Mouse (Mus musculus): ENCODE measurements around the gene Bcl6. TPM values are rescaled to one million over a fixed set of nuclear protein-coding genes. Genes with fewer than 3 reads are reported as not detected.

Gene Bcl6
- 10 to 100 TPM; 30.2 to 31.3 TPM for total RNA-seq (2021)
- long read RNA-seq, experiment 1, partial matches to known transcripts, result 0 of 7 reads
- long read RNA-seq, experiment 1, other reads (novel, unspliced or antisense), result 7 of 7 reads
- long read RNA-seq, experiment 2, partial matches to known transcripts, result 1 of 6 reads
- long read RNA-seq, experiment 2, other reads (novel, unspliced or antisense), result 5 of 6 reads

DNA sequence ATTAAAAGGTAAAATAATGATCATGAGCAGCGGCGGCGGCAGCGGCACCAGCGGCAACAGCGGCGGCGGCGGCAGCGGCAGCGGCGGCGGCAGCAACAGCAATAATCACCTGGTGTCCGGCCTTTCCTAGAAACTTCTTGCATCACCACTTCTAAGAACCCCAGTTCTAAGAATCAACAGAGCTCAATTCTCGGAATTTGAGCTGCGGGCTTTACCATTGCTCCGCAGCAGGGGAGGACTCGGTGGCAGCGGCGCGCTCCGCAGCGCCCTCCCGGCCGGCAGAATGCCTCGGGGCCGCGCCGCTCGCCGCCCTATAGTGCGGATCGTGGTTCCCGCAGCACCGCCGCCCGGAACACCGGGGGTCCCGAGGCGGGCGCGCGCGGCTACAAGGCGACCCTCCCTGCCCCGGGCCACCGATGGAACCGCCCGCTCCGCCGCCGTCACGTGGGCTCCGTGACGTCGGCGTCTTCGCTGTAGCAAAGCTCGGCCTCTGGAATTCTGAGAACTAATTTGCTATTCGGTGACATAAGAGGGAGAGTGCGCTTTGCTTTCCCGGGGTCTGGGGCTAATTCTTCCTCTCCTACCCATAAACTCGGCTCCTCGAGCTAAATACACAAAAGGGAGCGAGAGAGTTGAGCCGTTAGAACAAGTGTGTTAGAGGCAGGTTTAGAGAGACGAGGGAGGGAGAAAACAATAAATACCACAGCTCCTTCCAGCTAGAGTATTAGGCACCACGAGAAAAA is at the start of gene Bcl6, which contains the start of gene Gm37419:
Gene Bcl6 (minus strand): TSS at position 387 of the 743 bp plus-strand sequence.
Gene Gm37419 (plus strand): TSS at position 17 of the 743 bp plus-strand sequence.
- peak; percentile 64 to 76 for DNase-seq (ENCODE audit: low spot score in 2 of 2)

DNA sequence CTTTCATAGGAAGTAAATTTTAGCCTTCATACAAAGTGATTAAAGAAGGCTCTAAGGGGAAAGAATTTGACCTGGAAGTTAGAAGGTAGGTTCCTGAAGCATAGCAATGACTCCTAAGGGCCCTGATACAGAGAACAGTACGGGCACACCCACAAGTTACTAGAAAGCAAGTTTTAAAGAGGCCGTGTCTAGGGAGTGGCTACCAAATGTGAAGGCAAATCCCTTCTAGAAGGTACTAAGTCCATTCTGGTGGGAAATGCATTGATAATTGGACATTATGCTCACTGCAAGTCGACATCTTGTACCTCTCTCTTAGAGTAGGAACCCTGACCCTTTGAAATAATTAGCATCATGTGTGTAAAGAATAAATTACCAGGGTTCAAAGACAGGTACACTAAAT is 47.7 kb upstream of the Bcl6 start:
- DNase-seq (ENCODE audit: low spot score in 2 of 2), result no peak

DNA sequence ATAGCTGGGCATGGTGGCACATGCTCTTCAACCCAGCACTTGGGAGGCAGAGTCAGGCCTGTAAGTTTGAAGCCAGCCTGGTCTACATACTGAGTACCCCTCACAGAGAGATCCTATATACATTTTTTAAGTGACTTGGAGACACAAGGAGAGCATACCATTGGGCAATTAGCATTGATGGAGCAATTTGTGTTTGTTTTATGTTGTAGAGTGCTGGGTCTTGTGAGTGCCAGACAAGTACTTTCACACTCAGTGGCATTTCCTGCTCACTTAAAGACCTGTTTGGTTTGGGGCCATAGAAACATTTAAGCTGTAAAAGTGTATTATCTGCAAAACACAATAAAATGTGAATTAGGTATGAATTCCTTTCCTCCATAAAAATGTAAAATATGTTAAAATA is 47.1 kb upstream of the Bcl6 start:
- no peak for DNase-seq (ENCODE audit: low spot score in 2 of 2)

DNA sequence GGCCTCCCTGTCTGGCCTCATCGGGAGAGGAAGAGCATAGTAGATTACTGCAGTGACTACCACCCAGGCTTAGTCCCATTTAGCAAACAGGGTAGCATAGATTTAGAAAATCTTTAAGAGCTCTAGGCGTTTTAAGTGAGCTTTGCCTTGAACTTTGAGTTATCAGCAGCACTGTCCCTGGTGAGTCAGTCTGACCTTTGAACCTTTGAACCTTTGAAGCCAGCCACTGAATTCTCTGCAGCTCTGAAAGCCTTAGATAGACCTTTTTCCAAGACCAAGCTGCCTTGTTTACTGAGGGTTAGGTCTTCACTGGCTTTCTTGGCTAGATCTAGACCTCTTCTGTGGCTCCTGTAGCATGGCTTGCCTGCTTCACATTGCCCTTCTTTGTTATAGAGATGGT is 45.8 kb upstream of the Bcl6 start:
- no peak for DNase-seq (ENCODE audit: low spot score in 2 of 2)

DNA sequence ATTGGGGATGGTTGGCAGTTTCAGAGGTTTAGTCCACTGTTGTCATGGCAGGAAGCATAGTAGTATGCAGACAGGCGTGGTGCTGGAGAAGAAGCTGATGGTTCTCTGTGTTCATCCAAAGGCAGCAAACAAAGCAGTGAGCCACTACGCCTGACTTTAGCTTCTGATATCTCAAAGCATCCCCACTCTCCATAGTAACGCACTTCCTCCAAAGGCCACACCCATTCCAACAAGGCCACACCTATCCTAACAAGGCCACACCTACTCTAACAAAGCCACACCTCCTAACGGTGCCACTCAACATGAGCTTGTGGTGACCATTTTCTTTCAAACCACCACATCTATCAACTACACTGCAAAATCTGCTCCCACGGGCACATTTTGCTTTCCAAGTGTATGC is 44.6 kb upstream of the Bcl6 start:
- DNase-seq (ENCODE audit: low spot score in 2 of 2), result no peak

DNA sequence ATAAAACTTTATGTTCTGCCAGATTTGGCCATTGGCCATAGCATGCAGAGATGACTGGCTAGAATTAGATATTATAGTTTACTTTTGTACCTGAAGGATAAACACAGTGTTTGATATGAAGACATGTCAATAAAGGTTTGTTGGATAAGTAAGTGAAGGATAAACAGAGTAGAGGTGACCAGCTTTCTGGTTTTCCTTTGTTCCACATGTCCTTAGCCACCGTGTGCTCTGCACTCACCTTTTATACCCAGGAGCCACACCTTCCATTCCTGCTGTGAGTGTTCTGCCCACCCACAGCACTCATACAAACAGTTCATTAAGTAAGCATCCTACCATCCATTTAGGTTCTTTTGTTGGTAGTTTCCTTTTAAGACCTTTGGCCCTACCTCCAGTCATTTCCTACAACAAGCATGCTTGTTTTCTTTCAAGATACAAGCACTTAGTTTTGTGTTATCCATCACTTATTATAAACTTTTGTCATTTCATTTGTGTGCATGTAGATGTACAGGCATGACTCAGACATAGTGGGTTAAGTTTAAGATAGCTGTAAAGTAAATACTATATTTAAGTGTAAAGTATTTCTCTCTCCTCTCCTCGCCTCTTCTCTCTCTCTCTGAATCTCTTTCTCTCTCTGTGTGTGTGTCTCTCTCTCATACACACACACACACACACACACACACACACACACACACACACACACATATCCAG is 41.5 kb upstream of the Bcl6 start:
- no peak for DNase-seq (ENCODE audit: low spot score in 2 of 2)

DNA sequence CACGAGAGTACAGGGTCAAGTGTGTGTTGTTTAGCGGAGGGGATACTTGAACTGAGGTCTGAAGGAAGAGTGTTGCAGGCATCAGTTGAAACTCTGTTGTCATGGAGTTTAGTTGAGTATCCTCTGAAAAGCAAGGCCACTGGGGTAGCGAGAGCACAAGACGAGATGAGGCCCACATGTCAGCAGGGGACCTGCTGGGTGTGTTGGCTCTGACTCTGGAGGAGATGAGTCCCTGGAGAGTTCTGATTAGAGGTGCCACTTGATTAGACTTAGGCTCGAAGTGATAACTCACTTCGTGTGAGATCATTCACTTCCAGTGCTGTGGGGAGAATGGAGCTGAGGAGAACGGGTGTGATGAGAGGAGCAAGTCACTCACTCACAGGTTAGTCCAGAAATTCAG is 36.8 kb upstream of the Bcl6 start:
- DNase-seq (ENCODE audit: low spot score in 2 of 2), result no peak

DNA sequence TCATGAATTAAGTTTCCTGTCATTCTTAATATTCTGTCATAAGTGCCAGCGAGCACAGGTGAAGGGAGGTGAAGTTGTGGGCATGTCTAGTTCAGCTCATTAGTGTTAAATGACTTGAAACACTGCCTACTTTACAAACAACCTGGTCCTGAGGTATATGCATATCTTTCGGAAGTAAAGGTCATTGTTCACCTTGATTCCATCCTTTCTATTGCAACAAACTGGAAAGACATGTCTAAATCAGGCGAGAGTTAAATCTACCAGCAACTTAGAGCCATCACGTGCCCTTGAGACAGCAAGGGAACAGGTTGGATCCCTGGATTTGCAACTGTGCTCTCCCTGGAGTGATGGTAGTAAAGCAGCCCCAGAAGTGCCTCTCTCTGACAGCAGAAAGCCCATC is 34.0 kb upstream of the Bcl6 start:
- DNase-seq (ENCODE audit: low spot score in 2 of 2), result no peak

DNA sequence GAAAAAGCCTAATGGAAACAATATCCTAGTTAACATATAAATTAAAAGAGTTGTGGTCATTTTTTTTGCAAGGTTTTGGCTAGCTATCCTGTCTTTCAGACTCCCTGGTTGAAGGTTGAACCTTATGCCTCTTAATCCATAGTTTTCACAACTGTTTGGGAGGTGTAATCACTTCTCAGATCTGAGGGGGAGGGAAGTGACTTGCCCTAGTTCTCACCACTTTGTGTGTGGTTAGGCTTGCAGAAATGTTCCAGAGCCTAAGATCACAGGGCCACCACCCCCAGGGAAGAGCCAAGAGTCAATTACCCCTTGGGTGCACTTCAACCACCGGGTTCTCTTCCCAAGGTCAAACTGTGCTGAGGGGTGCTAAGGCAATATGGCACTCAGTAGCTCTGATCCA is 33.1 kb upstream of the Bcl6 start:
- DNase-seq (ENCODE audit: low spot score in 2 of 2), result no peak

DNA sequence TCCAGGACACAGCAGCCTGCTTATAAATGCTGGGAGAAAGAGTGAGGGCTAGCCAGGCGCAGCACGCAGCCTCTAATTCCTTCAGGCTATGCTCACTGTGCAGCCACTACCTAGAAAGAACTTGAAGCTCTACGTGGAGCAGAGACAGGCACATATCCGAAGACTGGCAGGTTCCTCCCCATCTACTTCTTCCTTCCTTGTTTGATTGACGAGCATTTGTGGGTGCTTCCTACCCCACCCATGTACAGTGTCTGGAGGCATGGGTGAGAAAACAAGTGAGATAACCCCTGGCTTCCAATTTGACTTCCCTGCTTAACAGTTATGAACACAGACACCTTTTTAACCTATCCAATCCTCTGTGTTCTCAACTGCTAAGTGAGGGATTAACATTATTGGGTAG is 28.1 kb upstream of the Bcl6 start:
- no peak for DNase-seq (ENCODE audit: low spot score in 2 of 2)

DNA sequence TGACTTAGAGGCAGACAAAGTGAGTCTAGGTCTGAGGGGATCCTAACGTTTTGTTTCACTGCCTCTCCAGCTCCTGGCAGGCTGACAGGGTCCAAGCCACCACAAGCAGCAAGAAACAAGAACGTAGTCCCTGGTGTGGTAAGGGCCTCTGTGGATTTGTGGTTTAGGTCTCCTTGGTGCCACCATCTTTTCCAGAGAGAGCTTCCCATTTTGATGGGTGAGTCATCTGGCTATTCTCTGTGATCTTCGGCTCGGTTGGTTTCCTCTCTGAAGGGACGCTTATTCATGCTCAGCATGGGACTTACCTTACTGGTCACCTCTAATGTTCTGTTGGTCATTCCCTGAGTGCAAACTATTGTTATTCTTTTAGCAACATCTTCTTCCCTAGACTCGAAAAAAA is 27.6 kb upstream of the Bcl6 start:
- DNase-seq (ENCODE audit: low spot score in 2 of 2), result no peak

DNA sequence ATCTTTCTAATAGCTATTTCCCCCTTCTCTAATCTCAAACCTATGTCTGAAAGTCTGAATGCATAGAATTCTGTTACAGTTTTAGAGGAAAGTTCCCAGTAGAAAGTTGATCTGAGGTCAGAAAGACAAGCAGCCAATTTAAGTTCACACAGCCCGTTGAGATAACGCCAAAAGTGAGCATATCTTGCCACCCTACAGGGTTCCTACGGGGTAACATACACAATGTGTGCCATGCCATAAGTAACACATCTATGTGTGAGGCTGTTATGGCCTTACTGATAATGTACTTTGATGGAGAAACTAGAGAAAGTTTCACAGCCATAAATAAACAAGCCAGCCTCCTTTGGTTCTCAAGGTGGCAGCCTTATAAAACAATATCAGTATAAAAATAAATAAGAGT is 25.7 kb upstream of the Bcl6 start:
- no peak for DNase-seq (ENCODE audit: low spot score in 2 of 2)

DNA sequence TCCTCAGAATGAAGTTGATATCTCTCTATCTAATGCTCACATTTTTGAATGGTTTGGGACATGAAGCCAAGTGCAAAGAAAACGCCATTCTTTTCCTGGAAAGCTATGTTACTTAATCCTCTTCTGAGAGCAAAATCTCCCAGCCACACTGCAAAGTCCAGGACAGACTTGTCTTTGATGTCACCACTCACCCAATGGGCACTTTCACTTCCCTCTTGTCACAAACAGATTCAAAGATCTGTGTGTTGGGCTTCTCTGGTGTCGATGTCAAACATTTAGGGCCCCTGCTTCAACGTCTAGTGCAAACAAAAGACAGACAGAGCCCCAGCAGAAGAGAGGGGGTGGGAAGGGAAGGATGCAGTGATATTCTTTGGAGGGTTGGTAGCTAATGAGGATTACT is 23.4 kb upstream of the Bcl6 start:
- no peak for DNase-seq (ENCODE audit: low spot score in 2 of 2)

DNA sequence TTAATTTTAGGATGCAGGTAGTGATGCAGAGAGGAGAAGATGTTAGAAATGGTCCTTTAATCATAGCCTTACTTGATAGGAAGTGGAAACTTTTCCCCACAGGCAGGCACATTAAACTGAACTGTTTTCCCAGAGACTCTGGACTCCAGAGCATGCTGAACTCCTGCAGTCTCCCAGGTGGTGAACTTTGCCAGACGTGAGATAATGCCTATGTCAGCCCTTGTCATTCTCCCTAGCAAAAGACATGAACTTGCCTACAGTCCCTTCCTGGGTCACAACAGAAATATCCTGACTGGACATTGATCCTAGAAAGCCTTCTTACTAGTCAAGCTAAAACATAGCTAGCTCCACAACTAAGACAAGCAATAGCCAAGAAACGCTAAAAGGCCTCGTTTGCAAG is 22.7 kb upstream of the Bcl6 start:
- DNase-seq (ENCODE audit: low spot score in 2 of 2), result no peak

DNA sequence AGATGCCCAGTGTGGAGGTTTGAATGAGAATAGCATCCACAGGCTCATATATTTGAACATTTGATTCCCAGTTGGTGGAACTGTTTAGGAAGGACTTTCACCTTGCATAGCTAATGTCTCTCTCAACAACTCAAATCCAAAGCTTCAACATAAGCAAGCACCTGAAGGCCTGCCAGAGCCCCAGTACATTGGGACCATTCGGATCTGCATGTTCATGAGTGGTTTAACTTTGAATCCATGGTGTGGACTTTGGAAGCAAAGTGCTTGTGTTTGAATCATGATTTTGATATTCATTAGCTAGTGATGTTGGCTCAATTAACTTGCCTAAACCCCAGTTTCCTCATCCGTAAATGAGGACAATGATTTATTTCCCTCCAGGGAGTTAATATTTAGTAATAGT is 21.2 kb upstream of the Bcl6 start:
- no peak for DNase-seq (ENCODE audit: low spot score in 2 of 2)

DNA sequence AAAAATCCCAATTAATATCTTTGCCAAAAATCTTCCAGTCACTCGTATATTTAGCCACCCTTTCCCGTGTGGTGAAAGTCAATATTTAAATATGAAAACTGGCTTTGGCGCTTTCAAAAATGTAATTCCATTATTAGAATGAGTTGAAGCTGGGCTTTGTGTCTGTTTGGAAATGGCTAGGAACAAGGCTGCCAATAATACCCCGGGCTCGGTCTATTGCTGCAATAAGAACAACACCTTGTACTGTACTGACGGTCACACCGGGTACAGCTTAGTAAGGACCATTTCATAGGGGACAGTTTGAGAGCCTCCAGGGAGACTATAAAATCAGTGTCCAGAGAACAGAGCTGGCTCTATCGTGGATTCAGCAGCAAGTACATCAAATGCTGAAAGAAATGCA is 17.3 kb upstream of the Bcl6 start:
- no peak for DNase-seq (ENCODE audit: low spot score in 2 of 2)

DNA sequence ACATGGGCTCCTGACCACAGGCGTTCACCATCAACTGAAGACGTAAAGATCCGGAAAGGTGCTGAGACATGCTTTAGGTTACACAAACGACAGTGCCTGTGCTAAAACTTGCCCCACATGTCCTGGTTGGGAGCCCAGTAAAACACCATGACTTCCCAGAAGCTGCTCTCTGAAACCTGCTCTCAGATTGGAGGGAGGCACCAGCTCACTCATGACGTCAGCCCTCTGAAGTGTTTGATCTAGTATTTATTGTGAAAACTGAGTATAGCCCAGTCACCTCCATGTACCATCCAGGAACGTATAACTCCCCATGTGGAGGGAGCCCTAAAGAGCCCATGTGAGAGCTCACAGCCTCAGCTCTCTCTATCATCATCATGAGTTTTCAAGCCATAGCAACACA is 9.3 kb upstream of the Bcl6 start:
- DNase-seq (ENCODE audit: low spot score in 2 of 2), result no peak

DNA sequence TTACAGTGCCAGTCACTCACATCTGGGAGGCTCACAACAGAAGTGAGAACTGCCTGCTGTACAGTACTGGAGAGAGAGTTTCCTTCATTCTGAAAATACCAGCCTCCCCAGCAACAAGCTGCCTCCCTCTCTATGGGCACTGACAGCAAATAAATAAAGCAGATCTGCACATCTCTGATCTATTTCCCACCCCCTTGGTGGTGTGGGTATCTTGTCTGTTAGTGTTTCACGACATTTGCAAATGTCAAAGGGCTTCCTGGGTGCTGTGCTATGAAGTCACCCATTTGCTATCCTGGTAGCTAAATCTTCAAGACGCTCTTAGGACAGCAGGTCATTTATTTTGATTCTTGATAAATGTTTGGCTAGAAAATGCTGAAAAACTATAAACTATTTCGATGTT is 8.6 kb upstream of the Bcl6 start:
- no peak for DNase-seq (ENCODE audit: low spot score in 2 of 2)

DNA sequence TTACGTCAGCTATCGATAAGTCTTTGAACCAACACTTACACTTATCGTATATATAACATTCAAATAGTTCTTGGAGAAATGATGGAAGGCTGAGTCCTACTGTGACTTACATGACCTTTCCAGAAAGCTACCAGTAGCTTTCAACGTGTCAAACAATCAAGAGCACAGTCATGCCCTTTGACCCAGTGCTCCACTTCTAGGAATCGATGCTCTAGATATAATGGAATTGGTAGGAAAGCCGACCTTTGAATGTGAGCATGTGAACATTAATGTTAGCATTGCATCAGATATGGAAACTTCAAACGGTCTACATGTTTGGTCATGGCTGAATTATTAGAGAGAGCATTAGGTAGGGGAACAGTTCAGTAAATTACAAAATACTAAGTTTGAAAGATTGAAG is 7.7 kb upstream of the Bcl6 start:
- DNase-seq (ENCODE audit: low spot score in 2 of 2), result no peak

DNA sequence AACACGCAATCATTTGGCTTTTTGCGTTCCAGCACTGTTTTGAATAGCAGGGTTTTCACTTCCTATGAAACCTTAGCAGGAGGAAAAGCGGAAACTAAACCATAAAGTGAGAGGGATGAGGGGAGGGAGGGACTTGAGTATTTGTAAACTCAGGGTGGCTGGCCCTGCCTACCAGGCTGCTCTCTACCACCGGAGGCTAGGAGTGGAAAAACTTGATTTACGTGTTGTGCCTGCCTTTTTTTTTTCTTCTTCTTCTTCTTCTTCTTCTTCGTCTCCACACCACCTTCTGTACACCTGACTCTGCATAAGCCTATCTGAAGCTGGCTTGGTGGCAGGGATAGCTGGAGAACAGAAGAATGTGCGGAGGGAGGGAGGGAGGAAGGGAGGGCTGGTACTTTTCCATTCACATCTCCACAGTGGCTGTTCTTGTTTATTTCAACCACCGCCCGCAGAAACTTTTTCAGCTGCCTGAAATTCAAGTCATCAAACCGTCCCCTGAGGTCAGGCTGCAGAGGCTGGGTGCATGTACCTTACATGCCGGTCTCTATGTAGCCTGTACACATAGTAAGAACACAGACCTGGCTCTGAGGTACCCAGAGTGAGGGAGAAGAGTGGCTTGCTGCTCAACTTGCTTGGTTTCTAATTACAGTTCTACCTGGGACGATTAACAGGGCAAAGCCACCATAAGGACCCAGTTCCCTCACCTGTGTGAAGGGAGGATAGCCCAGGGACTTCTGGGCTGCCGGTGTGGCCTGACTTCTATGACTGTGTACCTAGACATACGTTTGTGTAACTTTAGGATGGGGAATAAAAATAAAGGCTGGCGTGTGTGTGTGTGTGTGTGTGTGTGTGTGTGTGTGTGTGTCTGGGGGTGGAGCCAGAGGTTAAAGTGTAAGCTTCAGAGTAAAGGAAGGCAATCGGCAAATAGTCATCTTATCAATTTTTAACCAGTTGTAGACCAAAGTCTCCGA is 5.0 kb upstream of the Bcl6 start:
- no peak for DNase-seq (ENCODE audit: low spot score in 2 of 2)

DNA sequence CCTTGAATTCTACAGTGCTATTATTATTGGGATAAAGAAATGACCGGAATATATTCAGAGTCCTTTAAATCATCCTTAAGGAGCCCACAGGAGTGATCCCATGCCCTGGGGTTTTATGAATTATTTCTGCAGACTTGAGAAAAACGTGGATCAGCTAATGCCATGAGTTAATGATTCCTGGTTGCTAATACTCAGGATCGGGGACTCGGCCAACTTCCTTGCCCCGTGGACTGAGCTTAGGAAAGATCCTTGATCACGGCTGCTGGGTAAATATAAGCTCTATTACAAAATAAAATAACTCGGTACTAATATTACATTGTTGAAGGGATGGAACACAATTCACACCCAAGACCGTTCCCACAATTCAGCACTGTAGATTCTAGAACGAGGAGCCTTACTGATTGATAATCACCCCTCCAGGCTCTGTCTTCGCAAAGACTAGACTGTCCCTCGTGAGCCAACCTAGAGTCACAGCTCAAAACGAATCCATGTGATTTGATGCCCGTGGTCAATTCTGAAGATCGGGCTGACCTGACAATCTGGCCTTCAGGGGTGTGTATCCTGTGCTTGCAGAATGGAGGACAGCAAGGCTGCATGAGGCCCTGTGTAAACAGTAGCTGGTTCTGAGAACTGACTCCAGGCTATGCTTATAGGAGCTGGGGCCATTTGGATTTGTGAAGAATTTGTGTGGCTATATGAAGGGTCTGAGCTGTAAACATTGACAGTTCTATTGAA is 3.4 kb upstream of the Bcl6 start:
- DNase-seq (ENCODE audit: low spot score in 2 of 2), result no peak
